Mouse (Mus musculus) cerebral cortex, adult 2 months (tissue): ENCODE measurements around the gene Bbip1.

Source experiments
- WGBS: fragments of 180-500 bp; shearing (Covaris S2); methylation state at CpG from one replicate; pipeline ENCODE4 v1.1.7; 2018; 5-methylcytosine and 5-hydroxymethylcytosine counted together

Gene Bbip1

GRCm38 (mm10) chr19:53919541-53919940 is 24.9 kb downstream of the Bbip1 start:
- 92% methylated on average over 10 of the region's 10 CpGs for WGBS

GRCm38 (mm10) chr19:53914950-53915349 is 29.5 kb downstream of the Bbip1 start:
- WGBS = 95% methylated on average over 4 of the region's 4 CpGs

- WGBS = 39% methylated on average over 6 of the region's 6 CpGs
Observed at GRCm38 (mm10) chr19:53906033-53906702, 38.3 kb downstream of the Bbip1 start.

- WGBS = 13% methylated on average over 7 of the region's 7 CpGs
Observed at GRCm38 (mm10) chr19:53904833-53905480, 39.5 kb downstream of the Bbip1 start.

- under 1% methylated on average over 74 of the region's 83 CpGs for WGBS
Observed at GRCm38 (mm10) chr19:53903507-53904321, 40.7 kb downstream of the Bbip1 start.

GRCm38 (mm10) chr19:53902739-53903487 is 41.5 kb downstream of the Bbip1 start:
- WGBS = under 1% methylated on average over 61 of the region's 61 CpGs

- 53% methylated on average over 15 of the region's 15 CpGs for WGBS
Observed at GRCm38 (mm10) chr19:53901931-53902738, 42.3 kb downstream of the Bbip1 start.

- WGBS = 78% methylated on average over 14 of the region's 14 CpGs
Observed at GRCm38 (mm10) chr19:53899941-53900610, 44.4 kb downstream of the Bbip1 start.

- 58% methylated on average over 25 of the region's 25 CpGs for WGBS
Observed at GRCm38 (mm10) chr19:53898970-53899900, 45.2 kb downstream of the Bbip1 start.

GRCm38 (mm10) chr19:53898498-53898897 is 45.9 kb downstream of the Bbip1 start:
- WGBS = 69% methylated on average over 4 of the region's 4 CpGs

GRCm38 (mm10) chr19:53898046-53898445 is 46.4 kb downstream of the Bbip1 start:
- WGBS = 50% methylated on average over 5 of the region's 5 CpGs

GRCm38 (mm10) chr19:53894538-53895121 is 49.8 kb downstream of the Bbip1 start:
- 73% methylated on average over 12 of the region's 12 CpGs for WGBS

- 60% methylated on average over 3 of the region's 3 CpGs for WGBS
Observed at GRCm38 (mm10) chr19:53893711-53894171, 50.7 kb downstream of the Bbip1 start.

- 24% methylated on average over 9 of the region's 9 CpGs for WGBS
Observed at GRCm38 (mm10) chr19:53892838-53893359, 51.5 kb downstream of the Bbip1 start.

GRCm38 (mm10) chr19:53892061-53892460 is 52.4 kb downstream of the Bbip1 start, which contains the start of gene Pdcd4:
TSS of gene Pdcd4 (plus strand) at chr19:53892231.
- WGBS = 51% methylated on average over 3 of the region's 3 CpGs

- 97% methylated on average over 2 of the region's 2 CpGs for WGBS
Observed at GRCm38 (mm10) chr19:53891569-53891968, 52.9 kb downstream of the Bbip1 start.

GRCm38 (mm10) chr19:53890781-53891251 is 53.6 kb downstream of the Bbip1 start:
- 78% methylated on average over 5 of the region's 5 CpGs for WGBS

GRCm38 (mm10) chr19:53890274-53890673 is 54.2 kb downstream of the Bbip1 start:
- WGBS = 75% methylated on average over 5 of the region's 5 CpGs
